Mouse (Mus musculus): ENCODE results near the gene Slc6a21.

- TF ChIP-seq CTCF (IDR thresholded peaks at IDR 0.05; ENCODE audit: extremely low read depth, insufficient read length, insufficient replicate concordance, low read depth, low read length) (no peak), POLR2A (IDR thresholded peaks at IDR 0.05; ENCODE audit: low read depth, low read length) (no peak)
Observed at GRCm38 (mm10) chr7:45297563-45297962, 20.2 kb downstream of the Slc6a21 start.

All from small intestine, adult 2 months (tissue).